Mouse (Mus musculus): Measurements from ENCODE around the gene Phactr2. TPM values are rescaled to one million over a fixed set of nuclear protein-coding genes. Genes with fewer than 3 reads are reported as not detected.

The Phactr2 gene
- polyA plus RNA-seq, 1 experiment from 2014 or later = 27.9 TPM

GRCm38 (mm10) chr10:13270270-13270669, 203.9 kb downstream of the Phactr2 start:
- WGBS = 71% methylated on average over 7 of the region's 7 CpGs
- ATAC-seq (ENCODE audit: insufficient number of reproducible peaks, low FRiP score, low TSS enrichment, low read depth) = no peak

GRCm38 (mm10) chr10:13259251-13259650, 215.0 kb downstream of the Phactr2 start:
- no peak overlapping the region for H3K27ac ChIP-seq (replicated peaks)
- H3K27me3 ChIP-seq = no peaks in the 10 kb centered on the region
- no peaks in the 10 kb centered on the region for H3K4me1 ChIP-seq
- ATAC-seq (ENCODE audit: insufficient number of reproducible peaks, low FRiP score, low TSS enrichment, low read depth) = peak; percentile 47; the same call in 1 of the 2 replicates
- H3K4me3 ChIP-seq (replicated peaks) = no peak overlapping the region
- no peak overlapping the region for H3K9ac ChIP-seq
- peaks cover 4% of the 10 kb centered on the region; the same call in 1 of the 2 replicates for H3K36me3 ChIP-seq
- WGBS = 74% methylated on average over 3 of the region's 3 CpGs
- H3K9me3 ChIP-seq (replicated peaks) = no peaks in the 10 kb centered on the region
- no peak overlapping the region for H3K4me2 ChIP-seq (replicated peaks)

More at GRCm38 (mm10) chr10:13270270-13270669, 203.9 kb downstream of the Phactr2 start:
- H3K4me3 ChIP-seq (replicated peaks) = no peak overlapping the region
- no peaks in the 10 kb centered on the region for H3K4me1 ChIP-seq
- no peak overlapping the region for H3K4me2 ChIP-seq (replicated peaks)
- H3K9ac ChIP-seq = no peak overlapping the region
- no peaks in the 10 kb centered on the region for H3K9me3 ChIP-seq (replicated peaks)
- no peaks in the 10 kb centered on the region for H3K27me3 ChIP-seq
- H3K27ac ChIP-seq (replicated peaks) = no peak overlapping the region
- no peaks in the 10 kb centered on the region for H3K36me3 ChIP-seq

GRCm38 (mm10) chr10:13256196-13256595, 218.0 kb downstream of the Phactr2 start:
- Histone ChIP-seq H3K27me3 (no peaks in the 10 kb centered on the region), H3K27ac (replicated peaks) (no peak overlapping the region), H3K4me2 (replicated peaks) (no peak overlapping the region), H3K9me3 (replicated peaks) (no peaks in the 10 kb centered on the region), H3K4me1 (no peaks in the 10 kb centered on the region), H3K4me3 (replicated peaks) (no peak overlapping the region), H3K36me3 (peaks cover 16% of the 10 kb centered on the region), H3K9ac (no peak overlapping the region)
- no peak for ATAC-seq (ENCODE audit: insufficient number of reproducible peaks, low FRiP score, low TSS enrichment, low read depth)
- WGBS = 66% methylated on average over 7 of the region's 7 CpGs

GRCm38 (mm10) chr10:13250280-13250679, 223.9 kb downstream of the Phactr2 start:
- Histone ChIP-seq H3K27me3 (no peaks in the 10 kb centered on the region), H3K4me1 (no peaks in the 10 kb centered on the region), H3K9me3 (replicated peaks) (no peaks in the 10 kb centered on the region), H3K9ac (no peak overlapping the region), H3K27ac (replicated peaks) (0 out of 2 replicates have a peak overlapping the region, but pooled peaks have one; percentile 24), H3K4me2 (replicated peaks) (no peak overlapping the region), H3K4me3 (replicated peaks) (no peak overlapping the region), H3K36me3 (peaks cover 21% of the 10 kb centered on the region)
- no peak for ATAC-seq (ENCODE audit: insufficient number of reproducible peaks, low FRiP score, low TSS enrichment, low read depth)
- WGBS = 33% methylated on average over 2 of the region's 2 CpGs

- Histone ChIP-seq H3K9me3 (replicated peaks) (no peaks in the 10 kb centered on the region), H3K36me3 (peaks cover 21% of the 10 kb centered on the region), H3K4me3 (replicated peaks) (no peak overlapping the region), H3K4me2 (replicated peaks) (no peak overlapping the region), H3K27me3 (no peaks in the 10 kb centered on the region), H3K27ac (replicated peaks) (no peak overlapping the region), H3K4me1 (no peaks in the 10 kb centered on the region), H3K9ac (no peak overlapping the region)
- WGBS = 93% methylated on average over 8 of the region's 8 CpGs
- ATAC-seq (ENCODE audit: insufficient number of reproducible peaks, low FRiP score, low TSS enrichment, low read depth) = no peak
Measured at GRCm38 (mm10) chr10:13249126-13249525, 225.1 kb downstream of the Phactr2 start.

GRCm38 (mm10) chr10:13245714-13246113, 228.5 kb downstream of the Phactr2 start:
- peaks cover 7% of the 10 kb centered on the region for H3K36me3 ChIP-seq
- ATAC-seq (ENCODE audit: insufficient number of reproducible peaks, low FRiP score, low TSS enrichment, low read depth) = no peak
- H3K27ac ChIP-seq (replicated peaks) = no peak overlapping the region
- H3K9ac ChIP-seq = no peak overlapping the region
- H3K4me3 ChIP-seq (replicated peaks) = no peak overlapping the region
- no peaks in the 10 kb centered on the region for H3K4me1 ChIP-seq
- no peak overlapping the region for H3K4me2 ChIP-seq (replicated peaks)
- 42% methylated on average over 6 of the region's 6 CpGs for WGBS
- no peaks in the 10 kb centered on the region for H3K27me3 ChIP-seq
- H3K9me3 ChIP-seq (replicated peaks) = no peaks in the 10 kb centered on the region

- H3K9ac ChIP-seq = no peak overlapping the region
- WGBS = 52% methylated on average over 3 of the region's 3 CpGs
- H3K27ac ChIP-seq (replicated peaks) = no peak overlapping the region
- peaks cover 11% of the 10 kb centered on the region for H3K36me3 ChIP-seq
- no peaks in the 10 kb centered on the region for H3K9me3 ChIP-seq (replicated peaks)
- no peaks in the 10 kb centered on the region for H3K27me3 ChIP-seq
- H3K4me3 ChIP-seq (replicated peaks) = no peak overlapping the region
- H3K4me1 ChIP-seq = no peaks in the 10 kb centered on the region
- ATAC-seq (ENCODE audit: insufficient number of reproducible peaks, low FRiP score, low TSS enrichment, low read depth) = no peak
- H3K4me2 ChIP-seq (replicated peaks) = no peak overlapping the region
Measured at GRCm38 (mm10) chr10:13244192-13244591, 230.0 kb downstream of the Phactr2 start.

GRCm38 (mm10) chr10:13240431-13240830, 233.8 kb downstream of the Phactr2 start:
- 64% methylated on average over 4 of the region's 4 CpGs for WGBS
- H3K9me3 ChIP-seq (replicated peaks) = no peaks in the 10 kb centered on the region

GRCm38 (mm10) chr10:13238188-13238587, 236.0 kb downstream of the Phactr2 start:
- 83% methylated on average over 4 of the region's 4 CpGs for WGBS
- Histone ChIP-seq H3K9ac (no peak overlapping the region), H3K4me2 (replicated peaks) (no peak overlapping the region), H3K4me1 (no peaks in the 10 kb centered on the region), H3K36me3 (0 out of 2 replicates have a peak, but pooled peaks cover 11% of the 10 kb centered on the region), H3K27me3 (no peaks in the 10 kb centered on the region), H3K4me3 (replicated peaks) (no peak overlapping the region), H3K27ac (replicated peaks) (no peak overlapping the region), H3K9me3 (replicated peaks) (no peaks in the 10 kb centered on the region)
- ATAC-seq (ENCODE audit: insufficient number of reproducible peaks, low FRiP score, low TSS enrichment, low read depth) = no peak

More at GRCm38 (mm10) chr10:13240431-13240830, 233.8 kb downstream of the Phactr2 start:
- 0 out of 2 replicates have a peak, but pooled peaks cover 11% of the 10 kb centered on the region for H3K36me3 ChIP-seq
- H3K4me1 ChIP-seq = no peaks in the 10 kb centered on the region
- H3K27ac ChIP-seq (replicated peaks) = 0 out of 2 replicates have a peak overlapping the region, but pooled peaks have one; percentile 3
- H3K4me2 ChIP-seq (replicated peaks) = no peak overlapping the region
- H3K27me3 ChIP-seq = no peaks in the 10 kb centered on the region
- no peak for ATAC-seq (ENCODE audit: insufficient number of reproducible peaks, low FRiP score, low TSS enrichment, low read depth)
- no peak overlapping the region for H3K9ac ChIP-seq
- H3K4me3 ChIP-seq (replicated peaks) = no peak overlapping the region

- ATAC-seq (ENCODE audit: insufficient number of reproducible peaks, low FRiP score, low TSS enrichment, low read depth) = no peak
- no peak overlapping the region for H3K9ac ChIP-seq
- no peak overlapping the region for H3K27ac ChIP-seq (replicated peaks)
- peaks cover 15% of the 10 kb centered on the region; the same call in 1 of the 2 replicates for H3K36me3 ChIP-seq
- no peaks in the 10 kb centered on the region for H3K4me1 ChIP-seq
- no peaks in the 10 kb centered on the region for H3K9me3 ChIP-seq (replicated peaks)
- no peak overlapping the region for H3K4me2 ChIP-seq (replicated peaks)
- H3K4me3 ChIP-seq (replicated peaks) = no peak overlapping the region
- H3K27me3 ChIP-seq = no peaks in the 10 kb centered on the region
- 79% methylated on average over 5 of the region's 5 CpGs for WGBS
Measured at GRCm38 (mm10) chr10:13236866-13237265, 237.3 kb downstream of the Phactr2 start.

GRCm38 (mm10) chr10:13234503-13234902, 239.7 kb downstream of the Phactr2 start:
- no peak overlapping the region for H3K4me3 ChIP-seq (replicated peaks)
- H3K27ac ChIP-seq (replicated peaks) = peak overlapping the region; percentile 55; the same call in 1 of the 2 replicates
- no peaks in the 10 kb centered on the region for H3K4me1 ChIP-seq
- 48% methylated on average over 3 of the region's 3 CpGs for WGBS
- peak; percentile 57 for ATAC-seq (ENCODE audit: insufficient number of reproducible peaks, low FRiP score, low TSS enrichment, low read depth)
- no peak overlapping the region for H3K9ac ChIP-seq
- no peaks in the 10 kb centered on the region for H3K9me3 ChIP-seq (replicated peaks)
- peaks cover 10% of the 10 kb centered on the region; the same call in 1 of the 2 replicates for H3K36me3 ChIP-seq
- H3K27me3 ChIP-seq = no peaks in the 10 kb centered on the region
- no peak overlapping the region for H3K4me2 ChIP-seq (replicated peaks)

GRCm38 (mm10) chr10:13233941-13234340, 240.3 kb downstream of the Phactr2 start:
- ATAC-seq (ENCODE audit: insufficient number of reproducible peaks, low FRiP score, low TSS enrichment, low read depth) = no peak
- Histone ChIP-seq H3K27ac (replicated peaks) (peak overlapping the region; percentile 35), H3K36me3 (peaks cover 7% of the 10 kb centered on the region; the same call in 1 of the 2 replicates), H3K9me3 (replicated peaks) (no peaks in the 10 kb centered on the region), H3K9ac (no peak overlapping the region), H3K27me3 (no peaks in the 10 kb centered on the region), H3K4me1 (no peaks in the 10 kb centered on the region), H3K4me2 (replicated peaks) (no peak overlapping the region), H3K4me3 (replicated peaks) (no peak overlapping the region)
- WGBS = 84% methylated on average over 10 of the region's 10 CpGs

All from embryonic facial prominence, embryonic 15.5 days (tissue).